Mouse (Mus musculus) spleen, adult 2 months (tissue): ENCODE data around the gene Rcc2. TPM values are rescaled to one million over a fixed set of nuclear protein-coding genes. Genes with fewer than 3 reads are reported as not detected.

Source experiments
- DNase-seq, 2 experiments: peaks; one replicate each; pipeline versions ENCODE4 v3.0.0 to v3.0.0-alpha.2; 2012 to 2021; ENCODE audit warnings: low spot score in 2 of 2, low read depth in 1 of 2
- H3K27ac ChIP-seq: fragments of 200-500 bp; 2 replicates; pipeline ENCODE4 v1.5.1; 2012; ENCODE audit warnings: low read length, inconsistent platforms; ENCODE audit not compliant: insufficient read depth
- H3K27me3 ChIP-seq: fragments of 200-500 bp; 2 replicates; pipeline ENCODE4 v1.6.1; 2012; ENCODE audit warnings: mild to moderate bottlenecking, moderate library complexity, low read length, inconsistent platforms; ENCODE audit not compliant: control insufficient read depth, insufficient read depth
- H3K36me3 ChIP-seq: fragments of 200-500 bp; 2 replicates; pipeline ENCODE4 v1.6.1; 2012; ENCODE audit warnings: mild to moderate bottlenecking, low read length, inconsistent platforms; ENCODE audit not compliant: control insufficient read depth, insufficient read depth
- H3K4me1 ChIP-seq: fragments of 200-500 bp; 2 replicates; pipeline ENCODE4 v1.6.1; 2011; ENCODE audit warnings: inconsistent platforms; ENCODE audit not compliant: control insufficient read depth, insufficient read depth, insufficient read length
- H3K4me3 ChIP-seq: fragments of 200-500 bp; 2 replicates; pipeline ENCODE4 v1.5.1; 2011; ENCODE audit warnings: mild to moderate bottlenecking, inconsistent platforms; ENCODE audit not compliant: insufficient read depth, insufficient read length; ENCODE audit errors: extremely low read depth
- CTCF ChIP-seq: fragments of 200-500 bp; IDR thresholded peaks from 2 replicates; pipeline ENCODE4 v1.5.1; 2011; ENCODE audit warnings: mild to moderate bottlenecking, inconsistent platforms; ENCODE audit not compliant: insufficient read depth, insufficient read length, insufficient replicate concordance; ENCODE audit errors: extremely low read depth
- POLR2A ChIP-seq: fragments of 200-500 bp; IDR thresholded peaks from 2 replicates; pipeline ENCODE4 v1.6.1; 2011; ENCODE audit warnings: low read depth, low read length, inconsistent platforms
- WGBS: fragments of 180-500 bp; shearing (Covaris S2); methylation state at CpG from one replicate; pipeline ENCODE4 v1.1.7; 2018; 5-methylcytosine and 5-hydroxymethylcytosine counted together
- polyA plus RNA-seq: library from polyadenylated mRNA; depleted of rRNA; stranded (reverse); fragments of >200 nt; gene quantifications from 2 replicates; pipeline ENCODE4 v1.2.3, GENCODE M21; 2012; rRNA removed

Gene Rcc2
- polyA plus RNA-seq, 1 experiment: 86.9 TPM

DNA sequence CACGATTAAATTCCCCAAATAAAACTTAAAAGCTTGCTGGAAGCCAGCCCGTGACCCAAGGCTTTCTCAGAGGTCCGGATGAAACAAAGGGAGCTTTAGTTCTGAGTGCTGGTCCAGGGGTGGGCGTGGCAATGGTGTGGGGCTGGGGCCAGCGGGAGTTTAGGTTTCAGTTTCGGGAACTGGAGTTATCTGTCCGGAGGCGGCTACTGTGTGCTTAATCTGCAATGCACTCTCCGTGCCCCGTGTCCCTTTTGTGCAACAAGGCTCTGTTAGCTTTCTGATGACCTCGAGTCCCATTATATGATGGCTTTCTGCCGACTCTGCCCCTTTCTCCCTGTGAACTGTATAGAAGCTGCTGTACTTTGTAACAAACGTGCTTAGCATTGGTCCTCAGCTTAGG is 70.1 kb downstream of the Rcc2 start:
- peak overlapping the region; percentile 21; the same call in 1 of the 2 replicates for H3K4me3 ChIP-seq
- TF ChIP-seq POLR2A: no peak
- TF ChIP-seq CTCF: no peak
- peaks cover 7% of the 10 kb centered on the region for H3K4me1 ChIP-seq
- peak in 1 of 2 experiments; percentile 11 for DNase-seq
- 16% methylated on average over 13 of the region's 13 CpGs for WGBS
- H3K36me3 ChIP-seq: no peaks in the 10 kb centered on the region
- H3K27me3 ChIP-seq: no peaks in the 10 kb centered on the region
- H3K27ac ChIP-seq: 0 out of 2 replicates have a peak overlapping the region, but pooled peaks have one; percentile 14

- peak in 1 of 2 experiments; percentile 51 for DNase-seq
- Histone ChIP-seq H3K4me1 (peaks cover 7% of the 10 kb centered on the region), H3K27me3 (no peaks in the 10 kb centered on the region), H3K27ac (no peak overlapping the region), H3K36me3 (no peaks in the 10 kb centered on the region), H3K4me3 (no peak overlapping the region)
- WGBS: 15% methylated on average over 4 of the region's 4 CpGs
- TF ChIP-seq POLR2A (no peak), CTCF (no peak)
Measured at GRCm38 (mm10) chr4:140771091-140771490, 70.8 kb downstream of the Rcc2 start.

Other genes with a start within 250 kb of the Rcc2 start
- 7.9 and 12.3 TPM in 2 replicates for gene Arhgef10l, start 34.5 kb upstream of the Rcc2 start, polyA plus RNA-seq
- gene Padi6, start 42.1 kb downstream of the Rcc2 start, polyA plus RNA-seq: 0.05 and 0.09 TPM in 2 replicates
- 4.1 and 7.3 TPM in 2 replicates for gene Padi4, start 73.7 kb downstream of the Rcc2 start, polyA plus RNA-seq
- 0.14 and 0.26 TPM in 2 replicates for gene Padi3, start 110.1 kb downstream of the Rcc2 start, polyA plus RNA-seq
- gene Padi1, start 145.2 kb downstream of the Rcc2 start, polyA plus RNA-seq: 0.13 TPM in 2 replicates
- 10.7 and 12.0 TPM in 2 replicates for gene Padi2, start 205.8 kb downstream of the Rcc2 start, polyA plus RNA-seq